Mouse (Mus musculus) hindbrain, embryonic 15.5 days (tissue): ENCODE data around the gene Arl14ep. TPM values are rescaled to one million over a fixed set of nuclear protein-coding genes. Genes with fewer than 3 reads are reported as not detected.

Experiments used
- ATAC-seq: fragments of 200-750 bp; cut with Nextera tagmentation; 2 replicates; pipeline ENCODE4 v1.8.0; 2017; ENCODE audit warnings: low read depth, moderate number of reproducible peaks, moderate TSS enrichment; ENCODE audit not compliant: low FRiP score
- H3K27ac ChIP-seq: fragments of 300-500 bp; sonication (generic); replicated peaks from 2 replicates; pipeline ENCODE4 v1.5.1; 2015; ENCODE audit warnings: mild to moderate bottlenecking, inconsistent platforms
- H3K27me3 ChIP-seq: fragments of 300-500 bp; sonication (generic); 2 replicates; pipeline ENCODE4 v1.6.1; 2015; ENCODE audit warnings: control low read depth, inconsistent platforms
- H3K36me3 ChIP-seq: fragments of 300-500 bp; sonication (generic); 2 replicates; pipeline ENCODE4 v1.6.1; 2015; ENCODE audit warnings: control low read depth, inconsistent platforms
- H3K4me1 ChIP-seq: fragments of 300-500 bp; sonication (generic); replicated peaks from 2 replicates; pipeline ENCODE4 v1.6.1; 2015; ENCODE audit warnings: control low read depth, inconsistent platforms
- H3K4me2 ChIP-seq: fragments of 300-500 bp; sonication (generic); 2 replicates; pipeline ENCODE4 v1.6.1; 2015; ENCODE audit warnings: moderate library complexity, mild to moderate bottlenecking, inconsistent platforms
- H3K4me3 ChIP-seq: fragments of 300-500 bp; sonication (generic); 2 replicates; pipeline ENCODE4 v1.5.1; 2015; ENCODE audit warnings: mild to moderate bottlenecking, inconsistent platforms
- H3K9ac ChIP-seq: fragments of 300-500 bp; sonication (generic); 2 replicates; pipeline ENCODE4 v1.6.1; 2015; ENCODE audit warnings: inconsistent platforms
- H3K9me3 ChIP-seq: fragments of 300-500 bp; sonication (generic); 2 replicates; pipeline ENCODE4 v1.6.1; 2016; ENCODE audit warnings: control low read depth, inconsistent platforms
- WGBS: fragments of 180-500 bp; shearing (Covaris S2); methylation state at CpG from one replicate; pipeline ENCODE4 v1.1.7; 2015; 5-methylcytosine and 5-hydroxymethylcytosine counted together
- polyA plus RNA-seq: library from polyadenylated mRNA; unstranded; fragments of >200 nt; fragmentation: Nextera tagmentation; extraction: Ambion mirVana; gene quantifications from 2 replicates; pipeline ENCODE4 v1.2.1, GENCODE M21; 2015

The Arl14ep gene
- polyA plus RNA-seq, 1 experiment from 2014 or later = 36.6 TPM

- H3K4me3 ChIP-seq = peak overlapping the region; percentile 67
- H3K27ac ChIP-seq = no peak overlapping the region
- no peaks in the 10 kb centered on the region for H3K36me3 ChIP-seq
- no peak for ATAC-seq
- H3K4me1 ChIP-seq = peaks cover 10% of the 10 kb centered on the region
- peak overlapping the region; percentile 78 for H3K9ac ChIP-seq
- H3K4me2 ChIP-seq = peak overlapping the region; percentile 61
- H3K27me3 ChIP-seq = no peaks in the 10 kb centered on the region
- WGBS = 67% methylated on average over 17 of the region's 17 CpGs
- no peaks in the 10 kb centered on the region for H3K9me3 ChIP-seq
Measured at GRCm38 (mm10) chr2:106973332-106973958, 779 bp downstream of the Arl14ep start.

GRCm38 (mm10) chr2:106972851-106973250, 1.4 kb downstream of the Arl14ep start:
- no peak overlapping the region for H3K9ac ChIP-seq
- no peaks in the 10 kb centered on the region for H3K9me3 ChIP-seq
- peak overlapping the region; percentile 61 for H3K4me2 ChIP-seq
- ATAC-seq = no peak
- H3K4me3 ChIP-seq = 0 out of 2 replicates have a peak overlapping the region, but pooled peaks have one; percentile 67
- H3K4me1 ChIP-seq = peaks cover 10% of the 10 kb centered on the region
- no peak overlapping the region for H3K27ac ChIP-seq
- 95% methylated on average over 6 of the region's 6 CpGs for WGBS
- H3K36me3 ChIP-seq = peaks cover under 1% of the 10 kb centered on the region; the same call in 1 of the 2 replicates
- H3K27me3 ChIP-seq = no peaks in the 10 kb centered on the region

- 98% methylated on average over 12 of the region's 12 CpGs for WGBS
Measured at GRCm38 (mm10) chr2:106970971-106971370, 3.3 kb downstream of the Arl14ep start.

GRCm38 (mm10) chr2:106968320-106968719, 5.9 kb downstream of the Arl14ep start:
- Histone ChIP-seq H3K27ac (no peak overlapping the region), H3K4me3 (no peak overlapping the region), H3K4me1 (peaks cover 7% of the 10 kb centered on the region), H3K27me3 (no peaks in the 10 kb centered on the region), H3K4me2 (no peak overlapping the region), H3K9ac (no peak overlapping the region), H3K36me3 (peaks cover 30% of the 10 kb centered on the region), H3K9me3 (no peaks in the 10 kb centered on the region)
- WGBS = 71% methylated on average over 6 of the region's 6 CpGs
- ATAC-seq = peak; percentile 61; the same call in 1 of the 2 replicates

More at GRCm38 (mm10) chr2:106970971-106971370, 3.3 kb downstream of the Arl14ep start:
- Histone ChIP-seq H3K4me1 (peaks cover 10% of the 10 kb centered on the region), H3K36me3 (peaks cover 16% of the 10 kb centered on the region), H3K4me2 (no peak overlapping the region), H3K27me3 (no peaks in the 10 kb centered on the region), H3K27ac (no peak overlapping the region), H3K9ac (no peak overlapping the region), H3K9me3 (no peaks in the 10 kb centered on the region), H3K4me3 (no peak overlapping the region)
- no peak for ATAC-seq

- no peaks in the 10 kb centered on the region for H3K4me1 ChIP-seq
- no peak overlapping the region for H3K4me3 ChIP-seq
- H3K27ac ChIP-seq = no peak overlapping the region
- no peak for ATAC-seq
- H3K27me3 ChIP-seq = no peaks in the 10 kb centered on the region
- peaks cover 30% of the 10 kb centered on the region for H3K36me3 ChIP-seq
- no peaks in the 10 kb centered on the region for H3K9me3 ChIP-seq
- WGBS = 92% methylated on average over 3 of the region's 3 CpGs
- H3K4me2 ChIP-seq = no peak overlapping the region
- no peak overlapping the region for H3K9ac ChIP-seq
Measured at GRCm38 (mm10) chr2:106963560-106963959, 10.7 kb downstream of the Arl14ep start.

GRCm38 (mm10) chr2:106961650-106962049, 12.6 kb downstream of the Arl14ep start:
- no peaks in the 10 kb centered on the region for H3K4me1 ChIP-seq
- ATAC-seq = no peak
- H3K4me2 ChIP-seq = no peak overlapping the region
- 77% methylated on average over 3 of the region's 3 CpGs for WGBS
- H3K9me3 ChIP-seq = no peaks in the 10 kb centered on the region
- no peaks in the 10 kb centered on the region for H3K27me3 ChIP-seq
- no peak overlapping the region for H3K9ac ChIP-seq
- no peak overlapping the region for H3K4me3 ChIP-seq
- peaks cover 19% of the 10 kb centered on the region for H3K36me3 ChIP-seq
- H3K27ac ChIP-seq = no peak overlapping the region

GRCm38 (mm10) chr2:106961066-106961465, 13.2 kb downstream of the Arl14ep start:
- H3K27ac ChIP-seq = no peak overlapping the region
- no peak for ATAC-seq
- H3K4me2 ChIP-seq = no peak overlapping the region
- H3K4me3 ChIP-seq = no peak overlapping the region
- H3K27me3 ChIP-seq = no peaks in the 10 kb centered on the region
- no peaks in the 10 kb centered on the region for H3K4me1 ChIP-seq
- H3K9me3 ChIP-seq = no peaks in the 10 kb centered on the region
- H3K36me3 ChIP-seq = peaks cover 14% of the 10 kb centered on the region
- no peak overlapping the region for H3K9ac ChIP-seq
- WGBS = 87% methylated on average over 2 of the region's 2 CpGs

- Histone ChIP-seq H3K9ac (no peak overlapping the region), H3K36me3 (peaks cover 11% of the 10 kb centered on the region), H3K9me3 (no peaks in the 10 kb centered on the region), H3K4me3 (no peak overlapping the region), H3K27me3 (no peaks in the 10 kb centered on the region), H3K27ac (no peak overlapping the region), H3K4me2 (no peak overlapping the region), H3K4me1 (0 out of 2 replicates have a peak, but pooled peaks cover 2% of the 10 kb centered on the region)
- ATAC-seq = no peak
- 41% methylated on average over 7 of the region's 7 CpGs for WGBS
Measured at GRCm38 (mm10) chr2:106960237-106960636, 14.0 kb downstream of the Arl14ep start.

GRCm38 (mm10) chr2:106959380-106959779, 14.8 kb downstream of the Arl14ep start:
- H3K4me2 ChIP-seq = no peak overlapping the region

GRCm38 (mm10) chr2:106958916-106959315, 15.3 kb downstream of the Arl14ep start:
- H3K27ac ChIP-seq = no peak overlapping the region
- H3K4me1 ChIP-seq = 0 out of 2 replicates have a peak, but pooled peaks cover 6% of the 10 kb centered on the region
- peaks cover 4% of the 10 kb centered on the region; the same call in 1 of the 2 replicates for H3K27me3 ChIP-seq
- ATAC-seq = no peak
- H3K36me3 ChIP-seq = peaks cover 4% of the 10 kb centered on the region
- no peaks in the 10 kb centered on the region for H3K9me3 ChIP-seq
- 75% methylated on average over 6 of the region's 6 CpGs for WGBS
- no peak overlapping the region for H3K4me3 ChIP-seq
- H3K9ac ChIP-seq = no peak overlapping the region
- H3K4me2 ChIP-seq = no peak overlapping the region

More at GRCm38 (mm10) chr2:106959380-106959779, 14.8 kb downstream of the Arl14ep start:
- H3K9me3 ChIP-seq = no peaks in the 10 kb centered on the region
- H3K9ac ChIP-seq = no peak overlapping the region
- 78% methylated on average over 5 of the region's 5 CpGs for WGBS
- 0 out of 2 replicates have a peak, but pooled peaks cover 6% of the 10 kb centered on the region for H3K4me1 ChIP-seq
- no peak for ATAC-seq
- H3K4me3 ChIP-seq = no peak overlapping the region
- H3K36me3 ChIP-seq = peaks cover 5% of the 10 kb centered on the region
- no peaks in the 10 kb centered on the region for H3K27me3 ChIP-seq
- no peak overlapping the region for H3K27ac ChIP-seq

- Histone ChIP-seq H3K9ac (no peak overlapping the region), H3K4me1 (0 out of 2 replicates have a peak, but pooled peaks cover 6% of the 10 kb centered on the region), H3K4me3 (no peak overlapping the region), H3K27me3 (peaks cover 5% of the 10 kb centered on the region), H3K9me3 (no peaks in the 10 kb centered on the region), H3K4me2 (no peak overlapping the region), H3K27ac (no peak overlapping the region), H3K36me3 (no peaks in the 10 kb centered on the region)
- WGBS = 69% methylated on average over 6 of the region's 6 CpGs
- no peak for ATAC-seq
Measured at GRCm38 (mm10) chr2:106956146-106956545, 18.1 kb downstream of the Arl14ep start.

- Histone ChIP-seq H3K4me1 (0 out of 2 replicates have a peak, but pooled peaks cover 6% of the 10 kb centered on the region), H3K4me3 (no peak overlapping the region), H3K9me3 (no peaks in the 10 kb centered on the region), H3K27ac (no peak overlapping the region), H3K9ac (no peak overlapping the region), H3K4me2 (no peak overlapping the region), H3K27me3 (peaks cover 5% of the 10 kb centered on the region), H3K36me3 (no peaks in the 10 kb centered on the region)
- no peak for ATAC-seq
- 18% methylated on average over 10 of the region's 10 CpGs for WGBS
Measured at GRCm38 (mm10) chr2:106955621-106956020, 18.6 kb downstream of the Arl14ep start.
